Mouse (Mus musculus) limb, embryonic 14.5 days (tissue): ENCODE measurements around the gene Nr2e1. TPM values are rescaled to one million over a fixed set of nuclear protein-coding genes. Genes with fewer than 3 reads are reported as not detected.

Experiments used
- ATAC-seq: fragments of 200-750 bp; cut with Nextera tagmentation; 2 replicates; pipeline ENCODE4 v1.8.0; 2017; ENCODE audit warnings: low read depth, moderate number of reproducible peaks, moderate TSS enrichment; ENCODE audit not compliant: low FRiP score
- DNase-seq: peaks from one replicate; pipeline ENCODE4 v3.0.0-alpha.2; 2015; ENCODE audit warnings: low spot score
- H3K27ac ChIP-seq: fragments of 300-500 bp; sonication (generic); replicated peaks from 2 replicates; pipeline ENCODE4 v1.5.1; 2014; ENCODE audit warnings: low read depth, mild to moderate bottlenecking, low read length, moderate library complexity, mixed read lengths
- H3K27me3 ChIP-seq: fragments of 300-500 bp; sonication (generic); 2 replicates; pipeline ENCODE4 v1.6.1; 2014; ENCODE audit warnings: low read length, mixed read lengths; ENCODE audit not compliant: control insufficient read depth, insufficient read depth
- H3K36me3 ChIP-seq: fragments of 300-500 bp; sonication (generic); 2 replicates; pipeline ENCODE4 v1.6.1; 2014; ENCODE audit warnings: mild to moderate bottlenecking, low read length, moderate library complexity, mixed read lengths; ENCODE audit not compliant: control insufficient read depth, insufficient read depth
- H3K4me1 ChIP-seq: fragments of 300-500 bp; sonication (generic); 2 replicates; pipeline ENCODE4 v1.6.1; 2014; ENCODE audit warnings: antibody characterized with exemption, low read length, mixed read lengths; ENCODE audit not compliant: control insufficient read depth, insufficient read depth
- H3K4me2 ChIP-seq: fragments of 300-500 bp; sonication (generic); replicated peaks from 2 replicates; pipeline ENCODE4 v1.6.1; 2014; ENCODE audit warnings: low read depth, mild to moderate bottlenecking, low read length, moderate library complexity; ENCODE audit not compliant: severe bottlenecking
- H3K4me3 ChIP-seq: fragments of 300-500 bp; sonication (generic); replicated peaks from 2 replicates; pipeline ENCODE4 v1.5.1; 2014; ENCODE audit warnings: low read length
- H3K9ac ChIP-seq: fragments of 300-500 bp; sonication (generic); 2 replicates; pipeline ENCODE4 v1.6.1; 2014; ENCODE audit warnings: mild to moderate bottlenecking, low read depth, low read length, moderate library complexity; ENCODE audit not compliant: severe bottlenecking
- H3K9me3 ChIP-seq: fragments of 300-500 bp; sonication (generic); 2 replicates; pipeline ENCODE4 v1.6.1; 2016; ENCODE audit warnings: low read length; ENCODE audit not compliant: control insufficient read depth
- POLR2A ChIP-seq: fragments of 200-500 bp; IDR thresholded peaks from 2 replicates; pipeline ENCODE4 v1.8.0; 2012; ENCODE audit warnings: inconsistent platforms, mild to moderate bottlenecking, moderate library complexity, borderline replicate concordance; ENCODE audit not compliant: insufficient read depth, insufficient read length; ENCODE audit errors: extremely low read depth
- WGBS: fragments of 180-500 bp; shearing (Covaris S2); extraction: QIAGEN DNeasy Blood & Tissue Kit; methylation state at CpG from one replicate; pipeline ENCODE4 v1.1.7; 2014; 5-methylcytosine and 5-hydroxymethylcytosine counted together
- polyA plus RNA-seq, 2 experiments: library from polyadenylated mRNA; depleted of rRNA in 1 of 2; stranded (reverse) in 1 of 2; unstranded in 1 of 2; fragments of >200 nt; fragmentation: Nextera tagmentation in 1 of 2; extraction: Ambion mirVana in 1 of 2; gene quantifications; 2 replicates each; pipeline versions ENCODE4 v1.2.1 to v1.2.3; 2012 to 2014

Nr2e1 gene
- polyA plus RNA-seq, 2 experiments = 0.15 TPM; not detected in 1

- DNase-seq (no peak), ATAC-seq (no peak)
- WGBS = 1% methylated on average over 15 of the region's 15 CpGs
- TF ChIP-seq POLR2A = no peak
- Histone ChIP-seq H3K36me3 (no peaks in the 10 kb centered on the region), H3K4me2 (no peak overlapping the region), H3K27ac (no peak overlapping the region), H3K27me3 (peaks cover 96% of the 10 kb centered on the region), H3K4me1 (no peaks in the 10 kb centered on the region), H3K9ac (no peak overlapping the region), H3K4me3 (no peak overlapping the region), H3K9me3 (no peaks in the 10 kb centered on the region)
Measured at GRCm38 (mm10) chr10:42572971-42573370, 10.5 kb downstream of the Nr2e1 start.

- H3K4me3 ChIP-seq = no peak overlapping the region
- H3K9ac ChIP-seq = no peak overlapping the region
- H3K27ac ChIP-seq = no peak overlapping the region
- H3K9me3 ChIP-seq = no peaks in the 10 kb centered on the region
- no peak for TF ChIP-seq POLR2A
- WGBS = 1% methylated on average over 20 of the region's 20 CpGs
- H3K36me3 ChIP-seq = no peaks in the 10 kb centered on the region
- H3K27me3 ChIP-seq = peaks cover 95% of the 10 kb centered on the region
- H3K4me1 ChIP-seq = no peaks in the 10 kb centered on the region
- H3K4me2 ChIP-seq = no peak overlapping the region
- DNase-seq = no peak
- ATAC-seq = no peak
Measured at GRCm38 (mm10) chr10:42572567-42572966, 10.9 kb downstream of the Nr2e1 start.

- H3K4me2 ChIP-seq = no peak overlapping the region
- no peak for TF ChIP-seq POLR2A
Measured at GRCm38 (mm10) chr10:42562272-42562671, 21.2 kb downstream of the Nr2e1 start.

GRCm38 (mm10) chr10:42559581-42560200, 23.7 kb downstream of the Nr2e1 start:
- Histone ChIP-seq H3K27me3 (0 out of 2 replicates have a peak, but pooled peaks cover 7% of the 10 kb centered on the region), H3K4me1 (no peaks in the 10 kb centered on the region), H3K36me3 (no peaks in the 10 kb centered on the region), H3K27ac (no peak overlapping the region), H3K9me3 (no peaks in the 10 kb centered on the region), H3K4me2 (no peak overlapping the region), H3K4me3 (no peak overlapping the region), H3K9ac (no peak overlapping the region)
- TF ChIP-seq POLR2A = no peak
- DNase-seq (no peak), ATAC-seq (no peak)
- 72% methylated on average over 5 of the region's 5 CpGs for WGBS

More at GRCm38 (mm10) chr10:42562272-42562671, 21.2 kb downstream of the Nr2e1 start:
- Histone ChIP-seq H3K36me3 (no peaks in the 10 kb centered on the region), H3K4me3 (no peak overlapping the region), H3K27me3 (peaks cover 28% of the 10 kb centered on the region; the same call in 1 of the 2 replicates), H3K4me1 (no peaks in the 10 kb centered on the region), H3K9me3 (no peaks in the 10 kb centered on the region), H3K27ac (no peak overlapping the region), H3K9ac (no peak overlapping the region)
- DNase-seq = peak; percentile 44
- 0 out of 2 replicates have a peak, but pooled peaks have one; percentile 57 for ATAC-seq
- WGBS = 3% methylated on average over 12 of the region's 12 CpGs

GRCm38 (mm10) chr10:42546507-42546906, 36.9 kb downstream of the Nr2e1 start:
- 87% methylated on average over 3 of the region's 3 CpGs for WGBS
- Histone ChIP-seq H3K4me3 (no peak overlapping the region), H3K36me3 (no peaks in the 10 kb centered on the region), H3K9me3 (no peaks in the 10 kb centered on the region), H3K27ac (no peak overlapping the region), H3K27me3 (no peaks in the 10 kb centered on the region), H3K4me2 (no peak overlapping the region), H3K9ac (no peak overlapping the region), H3K4me1 (no peaks in the 10 kb centered on the region)
- DNase-seq (no peak), ATAC-seq (no peak)
- no peak for TF ChIP-seq POLR2A
